Mouse (Mus musculus) layer of hippocampus, adult 8-10 months (tissue): ENCODE measurements at regions not wholly inside any gene's neighbourhood (a gene's known extent, or its start where the extent isn't known, plus 50 kb on each side); places are given as distances from the start of the nearest gene placed in this dataset.

Source experiments
- DNase-seq, 2 experiments: peaks; one replicate each; pipeline ENCODE4 v3.0.0; 2022; ENCODE audit warnings: low spot score in 2 of 2

- no peak for DNase-seq
Measured at GRCm38 (mm10) chr16:64391440-64392197, 210.6 kb downstream of the Csnka2ip start.

GRCm38 (mm10) chr16:64368608-64369399, 233.4 kb downstream of the Csnka2ip start:
- no peak for DNase-seq

GRCm38 (mm10) chr16:64347940-64348339, 254.3 kb downstream of the Csnka2ip start:
- no peak for DNase-seq

GRCm38 (mm10) chr16:64332887-64333455, 269.2 kb downstream of the Csnka2ip start:
- peak; percentile 17 to 31 for DNase-seq

- DNase-seq, result peak; percentile 29 to 46
Measured at GRCm38 (mm10) chr16:64332195-64332886, 269.9 kb downstream of the Csnka2ip start.

- DNase-seq, result no peak
Measured at GRCm38 (mm10) chr16:64329264-64330060, 272.7 kb downstream of the Csnka2ip start.

GRCm38 (mm10) chr16:64318796-64319493, 283.3 kb downstream of the Csnka2ip start:
- no peak for DNase-seq

GRCm38 (mm10) chr16:64316831-64317230, 285.4 kb downstream of the Csnka2ip start:
- DNase-seq, result no peak

GRCm38 (mm10) chr16:64293507-64293906, 308.7 kb downstream of the Csnka2ip start:
- no peak for DNase-seq

- DNase-seq, result no peak
Measured at GRCm38 (mm10) chr16:64285306-64285705, 316.9 kb downstream of the Csnka2ip start.

GRCm38 (mm10) chr16:64275860-64276597, 326.2 kb downstream of the Csnka2ip start:
- no peak for DNase-seq

- DNase-seq, result no peak
Measured at GRCm38 (mm10) chr16:64275420-64275819, 326.8 kb downstream of the Csnka2ip start.

GRCm38 (mm10) chr16:64264960-64265736, 337.1 kb downstream of the Csnka2ip start:
- DNase-seq, result peak; percentile 9 to 32

GRCm38 (mm10) chr16:64251155-64251554, 351.1 kb downstream of the Csnka2ip start:
- DNase-seq, result no peak

GRCm38 (mm10) chr16:64248743-64249142, 353.5 kb downstream of the Csnka2ip start:
- no peak for DNase-seq

GRCm38 (mm10) chr16:64245942-64246341, 356.3 kb downstream of the Csnka2ip start:
- DNase-seq, result no peak

GRCm38 (mm10) chr16:64224336-64224735, 360.4 kb upstream of the Epha3 start:
- DNase-seq, result no peak

- no peak for DNase-seq
Measured at GRCm38 (mm10) chr16:64216671-64217070, 352.7 kb upstream of the Epha3 start.

GRCm38 (mm10) chr16:64211895-64212294, 347.9 kb upstream of the Epha3 start:
- no peak for DNase-seq
